Mouse (Mus musculus) B cell, adult (primary cell): Measurements from ENCODE around the gene Olfr195. TPM values are rescaled to one million over a fixed set of nuclear protein-coding genes. Genes with fewer than 3 reads are reported as not detected.

ENCODE experiments used
- total RNA-seq: library from RNA; stranded (reverse); gene quantifications from 4 replicates; pipeline ENCODE4 v1.2.4, GENCODE M21; 2023; ENCODE audit not compliant: inconsistent age

The Olfr195 gene
- total RNA-seq, result not detected in 4 replicates

GRCm38 (mm10) chr16:59146746-59147145 lies at the start of gene Olfr195:
Olfr195 (plus strand) TSS chr16:59147046.

GRCm38 (mm10) chr16:59111781-59112180 lies 35.1 kb upstream of the Olfr195 start, which contains the start of gene Olfr193:
Olfr193 (minus strand) TSS chr16:59111881.

GRCm38 (mm10) chr16:59120969-59121368 lies 25.9 kb upstream of the Olfr195 start, which contains the start of gene Olfr194:
Olfr194 (minus strand) TSS chr16:59121069.

GRCm38 (mm10) chr16:59170354-59170753 lies 23.5 kb downstream of the Olfr195 start, which contains the start of gene Olfr196:
Olfr196 (minus strand) TSS chr16:59170454.

Other genes with a start within 250 kb of the Olfr195 start
- not detected in 4 replicates for gene Olfr181, start 218.3 kb upstream of the Olfr195 start, total RNA-seq
- gene Olfr180, start 217.7 kb upstream of the Olfr195 start, total RNA-seq, result not detected in 4 replicates
- not detected in 4 replicates for gene Olfr183, start 151.7 kb upstream of the Olfr195 start, total RNA-seq
- gene Olfr186, start 116.8 kb upstream of the Olfr195 start, total RNA-seq, result not detected in 4 replicates
- not detected in 4 replicates for gene Olfr187, start 107.3 kb upstream of the Olfr195 start, total RNA-seq
- not detected in 4 replicates for gene Olfr190, start 69.0 kb upstream of the Olfr195 start, total RNA-seq
- gene Olfr191, start 57.2 kb upstream of the Olfr195 start, total RNA-seq, result not detected in 4 replicates
- not detected in 4 replicates for gene Olfr193, start 35.2 kb upstream of the Olfr195 start, total RNA-seq
- gene Olfr194, start 26.0 kb upstream of the Olfr195 start, total RNA-seq, result not detected in 4 replicates
- not detected in 4 replicates for gene Olfr196, start 23.4 kb downstream of the Olfr195 start, total RNA-seq
- gene Olfr198, start 56.5 kb downstream of the Olfr195 start, total RNA-seq, result not detected in 4 replicates
- gene Olfr199, start 72.7 kb downstream of the Olfr195 start, total RNA-seq, result not detected in 4 replicates
- gene Olfr201, start 125.6 kb downstream of the Olfr195 start, total RNA-seq, result not detected in 4 replicates
- gene Olfr202, start 139.7 kb downstream of the Olfr195 start, total RNA-seq, result not detected in 4 replicates
- gene Olfr203, start 151.8 kb downstream of the Olfr195 start, total RNA-seq, result not detected in 4 replicates
- gene Olfr204, start 171.2 kb downstream of the Olfr195 start, total RNA-seq, result not detected in 4 replicates
- not detected in 4 replicates for gene Olfr205, start 184.1 kb downstream of the Olfr195 start, total RNA-seq
- not detected in 4 replicates for gene Olfr206, start 202.2 kb downstream of the Olfr195 start, total RNA-seq
- gene Olfr209, start 216.9 kb downstream of the Olfr195 start, total RNA-seq, result not detected in 4 replicates